In genomic region chr2:32084872-32085199, GRCm38 (mm10) we compare ENCODE assay signal across 8 mouse cellular contexts. TPM values are rescaled to one million over a fixed set of nuclear protein-coding genes. Genes with fewer than 3 reads are reported as not detected.
DNase-seq lines count a peak whose midpoint lies in the region; ATAC-seq and TF ChIP-seq lines count a peak whose summit lies in the region.

No protein-coding gene starts in this region.

- H3K27me3 ChIP-seq in forebrain, embryonic 10.5 days (ENCODE audit: poor library complexity, severe bottlenecking), result peaks cover 96% of the 10 kb centered on the region
- H3K27me3 ChIP-seq in limb, embryonic 12.5 days, result peaks cover 77% of the 10 kb centered on the region

- peak overlapping the region; percentile 99 for H3K4me2 ChIP-seq in limb, embryonic 12.5 days

- ATAC-seq in limb, embryonic 12.5 days (ENCODE audit: insufficient number of reproducible peaks, insufficient read depth, low FRiP score, low TSS enrichment, low read depth), result no peak

- no peak overlapping the region for H3K9ac ChIP-seq in limb, embryonic 12.5 days (replicated peaks)

- no peaks in the 10 kb centered on the region for H3K36me3 ChIP-seq in forebrain, embryonic 10.5 days (replicated peaks)
- no peaks in the 10 kb centered on the region for H3K36me3 ChIP-seq in limb, embryonic 12.5 days

- no peak for TF ChIP-seq POLR2A in olfactory bulb, adult 2 months (IDR thresholded peaks at IDR 0.05; ENCODE audit: insufficient read depth, low read depth, low read length)

- no peak overlapping the region for H3K27ac ChIP-seq in left cerebral cortex, adult 2 months
- peak overlapping the region; percentile 79; the same call in 1 of the 2 replicates for H3K27ac ChIP-seq in forebrain, embryonic 10.5 days
- H3K27ac ChIP-seq in limb, embryonic 12.5 days, result no peak overlapping the region
- H3K27ac ChIP-seq in olfactory bulb, adult 2 months (ENCODE audit: insufficient read depth, low read depth, low read length), result no peak overlapping the region

- peaks cover 43% of the 10 kb centered on the region for H3K4me1 ChIP-seq in forebrain, embryonic 10.5 days
- H3K4me1 ChIP-seq in limb, embryonic 12.5 days (replicated peaks), result peaks cover 35% of the 10 kb centered on the region
- H3K4me1 ChIP-seq in olfactory bulb, adult 2 months (ENCODE audit: control insufficient read depth, insufficient read depth, low read length), result peaks cover 19% of the 10 kb centered on the region

- peak overlapping the region; percentile 65 for H3K4me3 ChIP-seq in left cerebral cortex, adult 2 months
- peak overlapping the region; percentile 63 for H3K4me3 ChIP-seq in forebrain, embryonic 10.5 days
- H3K4me3 ChIP-seq in limb, embryonic 12.5 days (replicated peaks), result peak overlapping the region; percentile 65
- H3K4me3 ChIP-seq in olfactory bulb, adult 2 months (ENCODE audit: insufficient read depth, low read depth, low read length), result peak overlapping the region; percentile 91

- 25% methylated on average over 2 of the region's 2 CpGs for WGBS in forebrain, embryonic 10.5 days
- 18% methylated on average over 2 of the region's 2 CpGs for WGBS in limb, embryonic 12.5 days
- 18% methylated on average over 2 of the region's 2 CpGs for WGBS in olfactory bulb, adult 2 months

- TF ChIP-seq CTCF in left cerebral cortex, adult 2 months (IDR thresholded peaks at IDR 0.05), result no peak
- TF ChIP-seq CTCF in olfactory bulb, adult 2 months (IDR thresholded peaks at IDR 0.05; ENCODE audit: insufficient read depth, low read depth, low read length), result no peak

- no peaks in the 10 kb centered on the region for H3K9me3 ChIP-seq in forebrain, embryonic 10.5 days
- no peaks in the 10 kb centered on the region for H3K9me3 ChIP-seq in limb, embryonic 12.5 days

- DNase-seq in left cerebral cortex, adult 2 months (ENCODE audit: extremely low spot score in 1 of 2, low spot score in 2 of 2), result no peak
- DNase-seq in left cerebral cortex, postnatal 10 days (ENCODE audit: extremely low spot score in 1 of 2, low spot score in 2 of 2), result no peak
- no peak for DNase-seq in forebrain, embryonic 10.5 days (ENCODE audit: extremely low spot score, low spot score)
- DNase-seq in right cerebral cortex, postnatal 14 days, result no peak
- DNase-seq in layer of hippocampus, postnatal 14 days (ENCODE audit: low spot score in 2 of 2), result no peak
- no peak for DNase-seq in gastrocnemius, adult 8-10 months (ENCODE audit: low spot score in 2 of 2)

- intact Hi-C loops in left cerebral cortex, adult 2 months (cut with DNase I), result loop anchor here (5.0 kb wide), 1 partner anchor 47 kb away; no protein-coding TSS in a partner anchor
- intact Hi-C loops in left cerebral cortex, postnatal 10 days (cut with DNase I), result loop anchor here (5.0 kb wide), 1 partner anchor 42 kb away; no protein-coding TSS in a partner anchor

RNA-seq across cellular contexts. Expression of gene Fam78a, which starts 0.2 kb away (rescaled TPM):
- total RNA-seq in left cerebral cortex, adult 2 months (2021), result 1 to 10 TPM; 9.0 to 9.7 TPM
- total RNA-seq in left cerebral cortex, postnatal 10 days (2021), result 1 to 10 TPM; 1.2 to 2.3 TPM
- polyA plus RNA-seq in forebrain, embryonic 10.5 days (2016; fragmentation: Nextera tagmentation; extraction: Ambion mirVana), result 1.3 and 1.5 TPM in 2 replicates
- polyA plus RNA-seq in limb, embryonic 12.5 days (2016; fragmentation: Nextera tagmentation; extraction: Ambion mirVana), result 4.0 and 4.4 TPM in 2 replicates
- polyA plus RNA-seq in olfactory bulb, adult 2 months (2012; ENCODE audit: insufficient read depth, insufficient read length, low replicate concordance, missing spikeins), result not detected in 2 replicates
- total RNA-seq in layer of hippocampus, postnatal 14 days (2021), result 1 to 10 TPM; 2.4 to 2.7 TPM
- 10 to 100 TPM; 10.8 to 17.5 (median 14.9) TPM for total RNA-seq in gastrocnemius, adult 8-10 months (2022)

RNA-seq across cellular contexts. Expression of gene Plpp7, which starts 10.5 kb away (rescaled TPM):
- total RNA-seq in left cerebral cortex, adult 2 months (2021), result 10 to 100 TPM; 26.8 to 29.3 TPM
- total RNA-seq in left cerebral cortex, postnatal 10 days (2021), result 10 to 100 TPM; 18.7 to 22.9 TPM
- polyA plus RNA-seq in forebrain, embryonic 10.5 days (2016; fragmentation: Nextera tagmentation; extraction: Ambion mirVana), result 4.8 and 5.3 TPM in 2 replicates
- 5.0 and 5.7 TPM in 2 replicates for polyA plus RNA-seq in limb, embryonic 12.5 days (2016; fragmentation: Nextera tagmentation; extraction: Ambion mirVana)
- not detected in 2 replicates for polyA plus RNA-seq in olfactory bulb, adult 2 months (2012; ENCODE audit: insufficient read depth, insufficient read length, low replicate concordance, missing spikeins)
- 10 to 100 TPM; 20.2 to 21.5 TPM for total RNA-seq in layer of hippocampus, postnatal 14 days (2021)
- 100 to 1,000 TPM in 3 of 4 experiments, 10 to 100 TPM in 1; 99.5 to 130 (median 113) TPM for total RNA-seq in gastrocnemius, adult 8-10 months (2022)
